Mouse (Mus musculus): ENCODE data around the gene Methig1. TPM values are rescaled to one million over a fixed set of nuclear protein-coding genes. Genes with fewer than 3 reads are reported as not detected.
A peak's percentile ranks its signal among the peaks of the same experiment; 100 is the strongest.

Gene Methig1
- total RNA-seq, 2 experiments from 2014 or later, result 0.36 to 0.56 TPM

DNA sequence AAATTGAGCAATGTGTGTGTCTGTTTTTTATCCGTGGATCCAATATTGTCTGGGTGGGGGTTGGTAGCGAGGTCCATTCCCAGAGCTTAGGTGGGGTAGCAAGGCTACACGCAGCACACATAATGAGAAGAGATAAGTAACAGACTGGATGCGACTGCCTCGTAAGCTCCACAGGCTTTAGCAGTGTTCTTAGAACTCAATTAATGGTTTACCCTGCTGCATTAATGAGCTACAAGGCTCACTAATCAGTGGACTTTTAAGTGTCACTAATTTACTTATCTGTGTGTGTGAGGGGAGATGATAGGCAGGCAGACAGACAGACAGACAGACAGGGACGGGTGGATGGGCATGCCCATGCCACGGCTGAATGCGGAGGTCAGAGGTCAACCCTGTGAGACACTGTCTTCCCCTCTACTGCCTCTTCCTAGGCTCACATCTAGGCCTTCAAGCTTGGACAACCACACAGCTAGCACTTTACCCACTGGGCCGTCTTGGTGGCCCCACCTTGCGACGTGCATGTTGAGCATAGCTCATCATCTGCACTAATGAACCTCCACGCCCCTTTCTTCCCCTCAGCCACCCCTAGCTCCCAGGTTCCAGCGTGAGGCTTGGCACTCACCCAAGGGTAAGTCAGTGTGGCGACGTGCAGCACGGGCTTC is 47.8 kb downstream of the Methig1 start:
- DNase-seq, result no peak

DNA sequence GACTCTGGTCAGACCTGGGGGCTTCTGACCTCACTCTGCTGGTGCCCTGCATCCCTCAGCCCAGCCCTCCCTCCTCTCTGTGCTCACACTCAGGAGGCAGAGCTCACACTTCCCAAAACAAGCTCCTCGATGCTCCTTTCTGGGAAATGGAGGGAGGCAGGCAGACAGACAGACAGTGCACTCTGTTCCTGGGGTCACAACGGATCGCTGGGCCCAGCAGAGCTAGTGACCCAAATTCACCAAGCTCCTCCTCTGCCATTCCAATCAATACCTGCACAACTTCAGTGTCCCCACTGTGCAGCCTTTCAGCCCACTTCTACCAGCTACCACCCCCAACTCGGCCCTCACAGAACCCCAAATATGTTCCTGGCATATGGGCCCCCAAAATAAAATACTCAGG is 48.9 kb downstream of the Methig1 start:
- no peak for DNase-seq

DNA sequence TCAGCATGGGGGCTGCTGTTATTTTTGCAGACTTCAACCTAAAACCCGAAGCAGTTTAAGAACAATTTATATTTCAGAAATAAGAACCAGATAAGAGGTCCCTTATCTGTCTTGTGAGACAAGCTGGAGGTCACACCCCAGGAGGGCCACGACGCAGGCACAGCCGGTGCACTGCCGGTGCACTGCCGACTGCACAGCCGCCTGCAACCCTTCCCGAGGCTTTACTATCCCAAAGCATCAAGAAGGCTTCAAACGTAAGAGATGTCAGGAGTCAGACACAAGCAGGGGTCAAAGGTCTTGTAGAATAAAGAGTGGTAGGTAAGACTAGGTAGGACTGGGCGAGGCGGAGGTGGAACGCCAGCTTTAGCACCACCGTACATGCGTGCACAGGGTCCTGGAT is 49.4 kb downstream of the Methig1 start:
- no peak for DNase-seq

DNA sequence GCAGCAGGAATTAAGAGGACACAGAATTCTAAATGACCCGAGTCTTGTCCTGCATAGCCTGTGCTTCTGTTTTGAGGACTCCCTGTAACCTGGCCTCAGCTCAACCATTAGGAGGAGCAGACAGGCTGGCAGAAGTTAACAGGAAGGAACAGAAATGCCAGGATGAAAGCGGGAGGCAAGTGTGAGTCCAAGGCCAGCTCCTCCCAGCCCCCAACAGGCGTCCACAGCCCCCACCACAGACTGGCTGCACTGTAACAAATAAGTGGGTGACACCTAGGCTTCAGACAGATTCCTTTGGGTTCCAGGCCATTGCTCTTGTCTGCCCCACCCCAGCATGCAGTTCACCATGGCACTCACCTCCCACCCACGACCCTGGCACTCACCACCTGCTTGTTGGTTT is 49.8 kb downstream of the Methig1 start:
- peak; percentile 46 to 56 for DNase-seq

DNA sequence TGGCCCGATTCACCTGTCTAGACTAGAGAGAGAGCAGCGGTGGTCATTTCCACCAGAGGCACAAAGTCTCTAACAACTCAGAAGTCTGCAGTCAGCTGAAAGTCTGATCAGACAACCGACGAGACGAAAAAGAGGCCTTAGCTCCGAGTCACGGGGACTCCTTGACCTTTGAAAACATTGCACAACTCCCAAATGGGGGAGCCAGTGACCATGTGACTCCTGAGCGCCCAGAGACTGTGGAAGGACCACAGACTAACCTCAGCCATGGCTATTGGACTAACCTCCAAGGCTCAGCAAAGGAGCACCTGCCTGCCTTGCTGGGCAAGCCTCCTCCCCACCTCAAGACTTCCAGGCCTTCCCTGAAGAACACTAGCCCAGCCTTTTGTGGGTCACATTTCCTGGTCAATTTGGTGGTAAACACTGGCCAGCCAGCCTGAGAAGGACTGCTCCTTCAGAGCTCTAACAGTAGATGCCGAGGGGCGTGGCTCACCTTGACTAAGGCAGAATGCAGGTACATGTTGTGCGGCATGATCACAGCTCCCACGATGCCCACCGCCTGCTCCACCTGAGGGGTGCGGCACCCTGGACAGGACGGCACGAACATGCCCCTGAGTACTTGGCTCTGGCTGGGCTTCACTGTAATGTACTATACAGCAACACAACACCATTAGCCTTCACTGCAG is 50.5 kb downstream of the Methig1 start:
- peak; percentile 75 to 79 for DNase-seq

DNA sequence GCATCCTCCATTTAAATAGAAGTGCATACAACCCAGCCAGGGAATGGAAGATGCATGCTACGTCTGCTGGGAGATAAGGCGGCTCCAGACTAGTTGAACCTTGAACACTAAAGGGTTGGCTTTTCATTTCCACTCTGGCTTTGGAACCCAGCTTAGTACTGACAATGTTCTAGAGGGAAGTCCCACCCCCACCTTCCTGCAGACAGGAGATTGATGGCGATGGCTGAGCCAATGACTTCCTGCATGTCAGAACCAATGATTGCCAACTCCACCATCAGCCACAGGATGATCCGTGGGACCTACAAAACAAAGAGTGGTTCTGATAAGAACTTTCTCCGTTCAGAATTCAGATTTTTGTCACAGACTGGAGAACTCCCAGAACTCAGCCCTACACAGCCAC is 53.1 kb downstream of the Methig1 start:
- no peak for DNase-seq

DNA sequence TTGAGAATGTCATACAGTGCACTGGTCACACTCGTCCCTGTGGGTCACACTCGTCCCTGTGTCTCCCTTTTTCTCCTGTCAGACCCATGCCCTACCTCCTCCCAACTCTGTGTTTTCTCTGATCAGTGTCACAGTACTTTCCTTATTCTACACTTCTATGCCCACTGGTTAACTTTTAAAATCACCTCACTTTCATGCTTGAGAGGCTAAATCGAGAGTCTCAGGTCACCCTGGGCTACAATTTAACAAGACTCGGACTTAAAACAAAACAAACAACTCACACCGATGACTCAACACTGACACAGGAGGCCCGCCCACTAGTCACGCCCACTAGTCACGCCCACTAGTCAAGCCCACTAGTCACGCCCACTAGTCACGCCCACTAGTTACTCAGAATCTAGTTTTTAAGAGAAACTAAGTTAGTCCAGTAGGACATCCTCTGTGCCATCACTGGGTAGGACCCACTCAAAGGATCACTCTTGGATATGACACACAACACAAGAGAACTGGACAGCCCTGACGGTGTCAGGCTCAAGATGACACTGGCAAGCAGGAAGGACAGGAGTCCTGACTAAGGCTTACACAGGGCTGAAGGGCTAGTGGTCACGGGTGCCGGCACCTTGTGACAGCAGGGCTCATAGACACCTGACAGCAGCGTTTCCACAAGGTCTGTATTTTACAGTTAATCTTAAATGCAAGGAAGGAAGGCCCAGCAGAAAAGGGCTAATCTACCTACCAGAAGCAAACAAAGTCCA is 58.1 kb downstream of the Methig1 start:
- DNase-seq, result peak; percentile 73 to 79

DNA sequence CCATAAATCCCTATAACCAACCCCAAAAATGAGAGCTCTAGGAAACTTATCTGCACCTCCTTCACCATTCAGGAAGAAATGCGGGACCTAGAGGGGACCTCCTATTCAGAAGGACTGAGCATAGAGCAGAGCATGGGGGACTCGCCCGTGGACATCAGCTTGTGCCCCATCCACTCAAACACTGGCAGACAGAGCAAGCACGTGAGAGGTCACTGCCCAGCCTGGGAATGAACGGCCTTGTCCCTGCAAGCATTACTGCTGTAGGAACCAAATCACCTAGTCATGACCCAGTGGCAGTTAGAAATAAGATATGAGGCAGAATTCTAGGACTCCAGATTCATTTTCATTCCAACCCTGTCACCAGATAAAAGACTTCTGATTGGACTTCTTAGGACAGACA is 58.8 kb downstream of the Methig1 start:
- DNase-seq, result peak in 1 of 2 experiments; percentile 36

DNA sequence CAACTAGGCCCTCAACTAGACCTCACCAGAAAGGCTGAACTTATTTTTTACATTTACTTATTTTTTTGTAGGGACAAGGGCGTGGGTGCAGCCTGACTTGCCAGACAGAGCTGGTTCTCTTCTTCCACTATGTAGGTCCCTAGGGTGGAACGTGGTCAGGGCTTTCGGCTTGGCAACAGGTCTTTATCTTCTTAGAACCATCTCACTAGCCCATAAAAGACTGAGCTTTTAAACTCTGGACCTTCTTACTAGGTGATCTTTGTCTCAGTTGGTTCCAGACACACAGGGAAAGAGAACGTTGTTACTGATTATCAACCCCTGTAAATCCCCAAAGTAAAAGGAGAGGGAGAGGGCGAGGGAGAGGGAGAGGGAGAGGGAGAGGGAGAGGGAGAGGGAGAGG is 60.4 kb downstream of the Methig1 start:
- no peak for DNase-seq

DNA sequence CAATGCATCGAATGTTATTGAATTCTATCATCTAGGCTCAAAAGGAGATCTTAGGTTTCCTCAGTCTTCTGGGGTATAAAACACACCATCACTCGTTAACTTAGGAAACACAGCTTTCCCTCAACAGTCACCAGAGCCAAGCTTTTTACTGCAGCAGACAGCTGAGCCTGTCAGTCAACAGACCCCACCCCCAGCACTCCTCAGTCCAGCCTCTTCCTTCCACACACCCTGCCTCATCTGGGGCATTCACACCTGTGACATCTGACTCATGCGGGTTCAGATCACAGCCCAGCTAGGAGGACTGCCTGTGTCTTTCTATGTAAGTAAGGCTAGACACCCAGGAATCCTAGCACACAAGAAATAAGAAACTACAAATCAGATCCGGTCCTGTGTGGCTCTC is 61.1 kb downstream of the Methig1 start:
- peak in 1 of 2 experiments; percentile 41 for DNase-seq

DNA sequence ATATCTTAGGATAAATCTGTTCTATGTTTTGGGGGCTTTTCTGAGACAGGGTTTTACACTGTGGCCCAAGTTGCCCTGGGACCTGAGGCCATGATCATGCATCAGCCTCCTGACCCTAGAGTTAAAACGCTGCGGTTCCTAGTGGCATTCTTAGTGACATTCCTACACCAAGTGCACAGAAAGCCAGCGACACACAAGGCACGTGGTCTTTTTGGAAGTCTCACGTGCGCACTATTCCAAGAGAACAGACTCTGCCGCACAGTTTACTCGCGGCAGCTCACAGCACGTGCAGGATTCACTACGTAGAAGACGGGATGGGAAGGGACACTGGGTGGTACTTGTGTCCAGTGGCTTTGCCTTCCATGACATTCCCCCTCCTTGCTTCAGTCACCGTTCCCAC is 62.0 kb downstream of the Methig1 start:
- DNase-seq, result no peak

DNA sequence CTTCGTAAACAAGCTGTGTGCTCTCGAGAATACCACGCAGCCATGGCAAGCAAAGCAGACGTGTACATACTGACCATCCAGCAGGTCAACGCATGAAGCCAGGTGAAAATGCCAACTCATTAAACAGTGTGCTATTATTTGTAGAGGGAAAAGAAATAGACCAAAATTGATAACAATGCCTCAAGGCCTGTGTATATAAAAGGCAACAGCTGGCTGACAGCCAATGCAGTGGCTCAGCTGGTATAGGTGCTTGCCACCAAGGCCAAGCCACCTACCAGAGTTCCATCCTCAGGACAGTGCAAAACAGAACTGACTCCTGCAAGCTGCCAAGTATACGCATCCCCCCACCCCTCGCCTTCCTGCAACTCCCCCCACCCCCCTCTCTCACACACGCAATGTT is 62.7 kb downstream of the Methig1 start:
- peak; percentile 63 to 66 for DNase-seq

DNA sequence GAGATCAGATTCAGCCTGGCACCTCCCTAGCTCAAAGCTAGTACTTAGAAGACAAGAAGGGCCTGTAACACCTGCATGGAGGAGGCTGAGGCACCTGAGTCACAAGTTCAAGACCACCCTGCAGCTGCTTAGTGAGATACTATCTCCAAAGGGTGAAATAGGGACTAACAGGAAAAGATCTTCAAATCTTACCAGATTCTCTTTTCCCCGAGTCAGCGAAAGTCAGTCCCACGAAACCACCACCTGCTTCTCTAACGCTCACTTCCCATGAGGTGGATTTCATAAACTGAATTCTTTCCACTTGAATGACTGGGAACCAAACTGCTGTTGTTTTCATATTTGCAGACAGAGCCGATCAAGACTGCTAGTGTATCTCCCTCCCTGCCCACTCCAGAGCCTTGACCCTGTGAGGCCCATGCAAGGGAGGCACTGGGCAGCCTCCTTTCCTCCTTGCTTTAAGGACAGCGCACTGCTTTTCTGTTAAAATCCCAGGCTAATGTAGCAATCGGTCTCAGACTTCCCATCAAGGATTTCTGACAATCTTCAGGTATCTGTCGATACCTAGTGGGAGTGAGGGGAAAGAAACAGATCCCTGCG is 65.0 kb downstream of the Methig1 start:
- peak; percentile 46 to 55 for DNase-seq

DNA sequence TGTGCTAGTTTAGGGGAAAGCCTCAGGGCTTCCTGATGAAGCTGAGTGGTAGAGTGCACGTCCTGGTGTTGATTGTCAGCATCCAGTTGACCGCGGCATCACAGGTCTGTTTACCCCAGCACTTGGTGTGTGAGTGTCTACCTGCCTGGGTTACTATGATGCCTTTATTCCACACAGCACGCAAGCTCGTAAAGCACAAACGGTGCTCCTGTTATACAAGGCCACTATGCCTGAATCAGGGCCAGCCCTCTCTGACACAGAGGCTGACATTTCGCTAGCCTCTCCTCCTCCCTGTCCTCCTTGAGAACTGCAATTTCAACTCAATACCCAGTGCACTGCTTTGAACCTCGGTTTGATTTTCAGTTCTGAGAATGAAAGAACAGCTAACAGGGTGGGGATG is 66.4 kb downstream of the Methig1 start:
- peak; percentile 74 to 78 for DNase-seq

DNA sequence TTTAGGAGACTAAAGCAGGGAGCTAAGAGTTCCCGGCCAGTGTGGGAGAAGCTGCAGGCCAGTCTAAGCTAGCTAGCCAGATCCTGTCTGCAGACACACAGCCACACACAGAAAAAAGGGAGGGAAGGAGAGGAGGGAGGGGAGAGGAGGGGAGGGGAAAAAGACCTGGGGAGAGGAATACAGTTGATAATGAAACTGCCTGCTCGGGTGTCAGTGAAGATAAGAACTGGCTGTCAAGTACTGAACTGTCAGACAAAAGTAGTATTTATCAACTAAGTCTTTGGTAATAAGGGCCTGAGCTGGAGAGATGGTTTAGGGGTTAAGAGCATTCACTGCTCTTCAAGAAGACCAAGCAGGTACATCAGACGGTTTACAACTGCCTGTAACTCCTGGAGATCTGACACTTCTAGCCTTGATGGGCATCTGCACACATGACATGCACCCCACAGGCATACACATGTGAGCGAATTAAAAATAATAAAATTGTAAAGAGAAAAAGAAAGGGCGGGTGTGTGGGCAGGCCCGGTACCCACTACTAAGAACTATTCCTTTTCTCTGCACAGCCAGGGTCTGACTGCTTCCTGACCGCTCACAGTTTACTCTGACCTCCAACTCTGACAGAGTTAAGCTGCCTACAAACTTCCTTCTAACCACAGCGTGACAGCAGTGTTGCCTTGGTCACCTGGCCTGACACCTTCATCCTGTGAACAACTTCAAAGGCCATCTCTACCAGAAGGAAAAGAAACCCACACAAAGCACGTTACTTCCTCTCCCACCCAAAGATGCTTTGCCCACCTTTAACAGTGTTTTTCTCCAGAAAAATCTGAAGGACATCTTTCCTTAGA is 67.2 kb downstream of the Methig1 start:
- peak in 1 of 2 experiments; percentile 40 for DNase-seq

DNA sequence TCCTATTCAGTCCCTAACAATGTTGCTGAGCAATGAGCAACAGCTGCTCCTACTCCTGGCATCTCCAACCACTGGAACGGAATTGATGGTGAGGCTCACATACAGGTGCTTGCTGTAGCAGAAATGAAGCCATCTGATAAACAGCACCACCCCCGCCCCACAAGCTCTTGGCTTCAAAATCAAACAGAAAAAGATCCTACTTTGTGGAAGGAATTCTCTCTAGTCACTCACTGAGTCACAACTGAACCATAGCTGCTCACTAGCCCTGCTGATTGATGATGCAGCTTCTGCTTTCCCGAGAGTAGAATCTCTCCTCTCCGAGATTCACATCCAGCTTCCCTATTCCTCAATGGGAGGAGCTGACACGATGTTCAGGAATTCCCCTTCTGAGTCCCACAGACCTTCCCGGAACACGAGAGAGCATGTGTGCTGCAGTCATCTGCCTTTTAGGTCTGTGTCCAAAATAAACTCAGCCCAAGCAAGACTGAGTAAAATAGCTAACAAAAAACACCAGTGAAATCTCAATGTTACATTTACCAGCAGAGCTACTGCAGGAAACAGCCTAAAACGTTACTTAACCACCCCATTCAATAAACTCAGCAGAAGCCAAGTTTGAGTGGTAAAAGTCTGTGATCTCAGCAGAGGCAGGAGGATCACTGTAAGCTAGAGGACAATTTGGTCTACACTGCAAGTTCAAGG is 68.3 kb downstream of the Methig1 start:
- peak in 1 of 2 experiments; percentile 54 for DNase-seq

DNA sequence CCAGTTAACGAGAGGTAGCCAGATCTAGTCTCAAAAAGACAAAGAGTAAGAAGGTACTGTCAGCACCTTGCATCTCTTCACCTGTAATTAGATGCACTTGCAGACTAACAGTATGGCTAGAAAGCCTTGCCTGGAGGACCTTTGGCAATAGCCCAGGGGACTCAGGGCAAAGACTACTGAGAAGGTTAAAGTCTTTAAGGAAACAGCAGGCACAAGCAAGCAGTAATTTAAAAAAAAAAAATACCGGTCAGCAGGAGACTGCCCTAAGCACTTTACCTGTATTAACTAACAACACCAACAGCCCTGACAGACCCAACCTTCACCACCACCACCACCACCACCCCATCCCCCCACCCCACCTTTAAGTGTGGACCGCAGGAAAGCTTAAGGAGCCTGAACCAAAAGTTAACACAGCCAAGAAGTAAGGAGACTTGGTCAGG is 68.8 kb downstream of the Methig1 start, which contains the start of gene Gm5475:
Gene Gm5475, plus strand, starts transcription at position 390 of the 440 bp plus-strand sequence.
- DNase-seq, result peak in 1 of 2 experiments; percentile 32

DNA sequence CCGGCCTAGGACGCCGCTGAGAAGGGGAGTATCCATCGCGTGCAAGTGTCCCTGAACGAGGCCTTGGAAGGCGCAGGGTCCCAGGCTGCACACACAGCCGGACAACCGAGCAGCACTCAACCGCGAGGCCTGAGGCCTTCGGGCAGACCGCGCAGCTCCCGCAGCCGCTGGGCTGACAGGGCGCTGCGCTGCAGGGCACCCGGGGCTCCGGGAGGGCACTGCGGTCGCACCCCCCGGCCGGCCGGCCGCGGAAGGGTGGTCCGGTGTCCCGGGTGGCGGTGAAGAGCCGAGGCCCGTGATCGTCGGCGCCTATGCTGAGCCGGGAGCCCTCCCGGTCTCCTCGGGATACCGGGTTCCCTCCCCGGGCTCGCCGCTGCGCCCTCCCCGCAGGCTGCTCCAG is 69.5 kb downstream of the Methig1 start:
- peak; percentile 59 to 62 for DNase-seq

DNA sequence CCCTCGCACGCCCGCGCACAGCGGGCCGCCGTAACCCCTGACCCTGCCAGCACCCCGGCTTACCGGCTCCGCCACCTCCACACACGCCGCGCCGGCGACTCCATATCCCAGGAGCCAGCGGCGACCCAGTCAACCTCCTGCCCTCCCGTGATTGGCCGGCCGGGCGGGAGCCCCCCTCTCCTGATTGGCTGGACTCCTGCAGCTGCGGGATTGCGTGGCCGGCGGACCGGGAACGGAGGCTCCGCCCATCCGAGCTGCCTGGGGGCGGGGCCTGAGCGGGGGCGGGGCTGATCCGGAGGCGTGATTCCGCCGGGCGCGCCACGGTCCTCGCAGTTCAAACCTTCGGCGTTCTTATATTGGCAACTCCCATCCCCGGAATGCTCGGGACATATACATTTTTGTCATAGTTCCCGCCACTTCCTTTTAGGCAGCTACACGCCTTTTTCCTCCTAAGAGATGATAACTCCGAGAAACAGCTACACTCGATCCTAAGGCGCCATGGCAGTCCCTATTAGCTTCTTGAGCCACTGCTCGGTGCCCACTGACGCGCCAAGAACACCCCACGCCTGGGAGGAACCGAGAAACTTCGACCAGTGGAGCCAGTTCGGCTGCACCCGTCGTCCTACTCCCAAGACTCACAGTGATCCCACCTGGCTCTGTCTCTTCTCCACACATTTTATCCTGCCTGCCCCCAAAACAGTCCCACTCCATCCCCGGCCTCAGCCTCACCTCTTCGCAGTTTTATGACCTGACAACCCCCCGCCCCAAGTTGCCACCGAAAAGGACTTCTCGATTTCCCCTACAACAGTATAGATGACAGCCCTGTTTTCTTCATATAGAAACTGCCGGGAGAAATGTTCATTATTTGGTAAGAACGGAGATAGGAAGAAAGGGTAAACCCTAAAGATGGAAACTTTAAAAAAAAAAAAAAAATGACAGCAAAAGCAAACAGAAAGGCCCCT is 70.2 kb downstream of the Methig1 start:
- DNase-seq, result peak; percentile 99

DNA sequence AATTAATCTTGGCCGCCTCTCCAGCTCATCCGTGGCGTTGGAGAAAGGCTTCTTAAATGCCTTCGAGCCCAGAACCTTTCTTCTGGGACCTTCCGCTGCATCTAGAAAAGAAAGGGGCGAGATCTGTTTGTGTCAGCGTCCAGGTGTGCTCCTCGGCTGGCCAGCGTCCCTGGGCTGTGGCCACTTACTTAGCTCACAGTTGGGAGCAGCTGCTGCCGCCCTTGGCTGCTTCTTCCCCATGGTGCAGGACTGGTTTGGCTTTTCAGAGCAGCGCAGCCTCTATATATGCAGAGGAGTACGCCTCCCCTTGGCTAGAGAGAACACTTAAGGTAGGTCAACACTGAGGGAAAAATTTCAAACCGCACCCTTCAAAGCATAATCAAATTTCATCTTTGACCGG is 71.0 kb downstream of the Methig1 start:
- DNase-seq, result peak in 1 of 2 experiments; percentile 44

Measured in adrenal gland, postnatal 36 days (tissue).